Mouse (Mus musculus) granulocyte monocyte progenitor cell, adult 5-6 weeks (primary cell): ENCODE results near the gene Tec. TPM values are rescaled to one million over a fixed set of nuclear protein-coding genes. Genes with fewer than 3 reads are reported as not detected.
A peak's percentile ranks its signal among the peaks of the same experiment; 100 is the strongest.

ENCODE experiments used
- ATAC-seq: replicated peaks from 2 replicates; pipeline ENCODE4 v1.8.0; 2016; ENCODE audit warnings: mild to moderate bottlenecking, moderate TSS enrichment, inconsistent platforms; ENCODE audit not compliant: poor library complexity, severe bottlenecking
- total RNA-seq, 2 experiments: library from RNA; stranded (forward) in 1 of 2; stranded (reverse) in 1 of 2; fragments of 200-712, 200-1000 nt in 1 of 2; fragments of >200 nt in 1 of 2; fragmentation: Nextera tagmentation in 1 of 2; gene quantifications; 2 replicates each; pipeline ENCODE4 v1.2.3; 2014 to 2017

Tec gene
- total RNA-seq, 2 experiments from 2014 or later: 33.9 to 36.0 TPM

- no peak for ATAC-seq
Observed at GRCm38 (mm10) chr5:72895261-72895660, 27.0 kb upstream of the Tec start.

- peak; percentile 52; the same call in 1 of the 2 replicates for ATAC-seq
Observed at GRCm38 (mm10) chr5:72893987-72894386, 25.7 kb upstream of the Tec start.

- ATAC-seq: peak; percentile 91
Observed at GRCm38 (mm10) chr5:72891534-72891933, 23.3 kb upstream of the Tec start.

GRCm38 (mm10) chr5:72888260-72888659 is 20.0 kb upstream of the Tec start:
- ATAC-seq: no peak

- no peak for ATAC-seq
Observed at GRCm38 (mm10) chr5:72886458-72887222, 18.4 kb upstream of the Tec start.

GRCm38 (mm10) chr5:72883706-72884105 is 15.4 kb upstream of the Tec start:
- ATAC-seq: peak; percentile 88

GRCm38 (mm10) chr5:72882412-72882765 is 14.1 kb upstream of the Tec start:
- peak; percentile 47 for ATAC-seq

GRCm38 (mm10) chr5:72881748-72882411 is 13.6 kb upstream of the Tec start:
- no peak for ATAC-seq

GRCm38 (mm10) chr5:72879736-72880135 is 11.5 kb upstream of the Tec start:
- ATAC-seq: peak; percentile 57

- ATAC-seq: no peak
Observed at GRCm38 (mm10) chr5:72871114-72871513, 2.8 kb upstream of the Tec start.

- ATAC-seq: no peak
Observed at GRCm38 (mm10) chr5:72869779-72870608, 1.7 kb upstream of the Tec start.

- ATAC-seq: peak; percentile 25
Observed at GRCm38 (mm10) chr5:72867036-72867672, 1.1 kb downstream of the Tec start.

- no peak for ATAC-seq
Observed at GRCm38 (mm10) chr5:72866260-72866905, 1.9 kb downstream of the Tec start.

GRCm38 (mm10) chr5:72864654-72865178 is 3.6 kb downstream of the Tec start:
- no peak for ATAC-seq

GRCm38 (mm10) chr5:72863166-72863565 is 5.1 kb downstream of the Tec start:
- ATAC-seq: no peak

- ATAC-seq: peak; percentile 80
Observed at GRCm38 (mm10) chr5:72861726-72862385, 6.4 kb downstream of the Tec start.

- ATAC-seq: no peak
Observed at GRCm38 (mm10) chr5:72860899-72861298, 7.4 kb downstream of the Tec start.

- no peak for ATAC-seq
Observed at GRCm38 (mm10) chr5:72858306-72858705, 10.0 kb downstream of the Tec start.

GRCm38 (mm10) chr5:72857756-72858155 is 10.5 kb downstream of the Tec start:
- peak; percentile 31 for ATAC-seq
